Mouse (Mus musculus) heart, embryonic 12.5 days (tissue): ENCODE measurements around the gene Lzts3. TPM values are rescaled to one million over a fixed set of nuclear protein-coding genes. Genes with fewer than 3 reads are reported as not detected.

Experiments
- ATAC-seq: fragments of 200-750 bp; cut with Nextera tagmentation; 2 replicates; pipeline ENCODE4 v1.8.0; 2017; ENCODE audit warnings: moderate TSS enrichment, moderate library complexity; ENCODE audit not compliant: insufficient number of reproducible peaks, low FRiP score
- H3K27ac ChIP-seq: fragments of 300-500 bp; sonication (generic); 2 replicates; pipeline ENCODE4 v1.5.1; 2016; ENCODE audit warnings: mild to moderate bottlenecking, moderate library complexity; ENCODE audit not compliant: poor library complexity, severe bottlenecking
- H3K27me3 ChIP-seq: fragments of 300-500 bp; sonication (generic); replicated peaks from 2 replicates; pipeline ENCODE4 v1.6.1; 2016; ENCODE audit warnings: mild to moderate bottlenecking, moderate library complexity
- H3K36me3 ChIP-seq: fragments of 300-500 bp; sonication (generic); 2 replicates; pipeline ENCODE4 v1.6.1; 2016; ENCODE audit warnings: mild to moderate bottlenecking, moderate library complexity
- H3K4me1 ChIP-seq: fragments of 300-500 bp; sonication (generic); replicated peaks from 2 replicates; pipeline ENCODE4 v1.6.1; 2016; ENCODE audit warnings: mild to moderate bottlenecking
- H3K4me2 ChIP-seq: fragments of 300-500 bp; sonication (generic); 2 replicates; pipeline ENCODE4 v1.6.1; 2016; ENCODE audit warnings: mild to moderate bottlenecking, moderate library complexity
- H3K4me3 ChIP-seq: fragments of 300-500 bp; sonication (generic); 2 replicates; pipeline ENCODE4 v1.5.1; 2016; ENCODE audit warnings: mild to moderate bottlenecking
- H3K9ac ChIP-seq: fragments of 300-500 bp; sonication (generic); 2 replicates; pipeline ENCODE4 v1.6.1; 2016; ENCODE audit warnings: mild to moderate bottlenecking, moderate library complexity
- H3K9me3 ChIP-seq: fragments of 300-500 bp; sonication (generic); replicated peaks from 2 replicates; pipeline ENCODE4 v1.6.1; 2016; ENCODE audit warnings: mild to moderate bottlenecking, moderate library complexity
- WGBS: fragments of 180-500 bp; shearing (Covaris S2); methylation state at CpG from one replicate; pipeline ENCODE4 v1.1.7; 2016; 5-methylcytosine and 5-hydroxymethylcytosine counted together
- polyA plus RNA-seq: library from polyadenylated mRNA; unstranded; fragments of >200 nt; fragmentation: Nextera tagmentation; extraction: Ambion mirVana; gene quantifications from 2 replicates; pipeline ENCODE4 v1.2.1, GENCODE M21; 2016

Lzts3 gene
- 1.8 TPM in 2 replicates for polyA plus RNA-seq

DNA sequence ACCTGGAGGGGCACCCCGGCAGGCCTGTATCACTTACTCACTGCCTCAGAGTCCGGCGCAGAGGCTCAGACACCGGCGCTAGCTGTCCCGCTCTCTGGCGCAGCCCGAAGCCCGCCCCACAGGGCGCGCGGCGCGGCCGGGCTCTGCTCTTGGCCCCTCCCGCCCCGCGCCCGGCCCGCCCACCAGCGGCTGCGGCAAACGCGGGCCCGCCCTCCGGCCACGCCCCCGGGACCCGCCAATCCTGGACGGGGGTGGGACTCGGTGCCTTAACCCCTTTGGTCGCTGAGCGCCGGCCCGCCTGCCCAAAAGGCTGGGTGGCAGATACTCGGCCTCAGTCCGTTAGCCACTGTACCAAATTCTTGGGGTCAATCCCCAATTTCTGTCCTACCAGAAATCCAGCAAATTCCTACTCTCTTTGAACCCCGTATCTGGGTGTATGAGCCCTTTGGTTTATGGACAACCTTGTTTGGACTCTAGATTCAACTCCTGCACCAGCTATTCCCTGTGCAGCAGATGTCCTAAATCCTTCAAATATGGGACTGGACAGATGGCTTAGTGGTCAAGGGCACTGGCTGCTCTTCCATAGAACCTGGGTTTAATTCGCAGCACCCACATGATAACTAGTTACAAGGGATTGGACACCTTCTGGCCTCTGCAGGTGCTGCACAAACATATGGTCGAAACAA, at the start of gene Lzts3:
Lzts3 (minus strand) TSS at position 120 of the 686 bp plus-strand sequence.
- Histone ChIP-seq H3K27me3 (peaks cover 35% of the 10 kb centered on the region), H3K4me2 (peak within 1 kb of the TSS; percentile 98), H3K36me3 (no peaks in the 10 kb centered on the region), H3K4me3 (peak within 1 kb of the TSS; percentile 53), H3K9me3 (no peaks in the 10 kb centered on the region), H3K9ac (peak within 1 kb of the TSS; percentile 65), H3K4me1 (peaks cover 10% of the 10 kb centered on the region; the same call in 1 of the 2 replicates), H3K27ac (no peak within 1 kb of the TSS)
- ATAC-seq, result peak; percentile 99
- 3% methylated on average over 40 of the region's 40 CpGs for WGBS

GRCm38 (mm10) chr2:130689011-130689410, 46.4 kb upstream of the Lzts3 start:
- Histone ChIP-seq H3K27me3 (peaks cover 6% of the 10 kb centered on the region; the same call in 1 of the 2 replicates), H3K9ac (no peak overlapping the region)
- WGBS, result 52% methylated on average over 2 of the region's 2 CpGs

DNA sequence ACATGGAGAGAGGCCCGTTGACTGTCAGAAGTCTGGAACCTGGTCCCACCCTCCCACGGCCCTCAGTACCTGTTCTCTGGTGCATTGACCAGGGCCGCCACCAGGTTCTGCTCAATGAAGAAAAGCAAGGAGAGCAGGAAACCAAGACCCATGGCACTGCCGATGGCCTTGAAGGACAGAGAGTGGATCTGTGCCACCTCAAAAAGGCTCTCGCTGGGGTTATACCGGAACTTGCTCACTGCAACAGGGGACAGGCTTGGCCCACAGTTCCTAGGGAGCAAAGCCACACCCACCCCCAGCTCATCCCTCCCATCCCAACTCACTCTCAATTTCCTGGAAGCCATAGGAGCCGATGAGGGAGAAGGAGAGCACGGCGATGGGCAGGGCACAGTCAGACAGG, 42.8 kb upstream of the Lzts3 start:
- no peak for ATAC-seq
- Histone ChIP-seq H3K36me3 (peaks cover 38% of the 10 kb centered on the region), H3K9me3 (no peaks in the 10 kb centered on the region), H3K4me3 (no peak overlapping the region), H3K4me2 (no peak overlapping the region), H3K4me1 (no peaks in the 10 kb centered on the region), H3K27ac (no peak overlapping the region), H3K9ac (no peak overlapping the region), H3K27me3 (no peaks in the 10 kb centered on the region)
- 84% methylated on average over 9 of the region's 9 CpGs for WGBS

More at GRCm38 (mm10) chr2:130689011-130689410, 46.4 kb upstream of the Lzts3 start:
- Histone ChIP-seq H3K4me3 (no peak overlapping the region), H3K36me3 (peaks cover 9% of the 10 kb centered on the region), H3K4me1 (no peaks in the 10 kb centered on the region), H3K27ac (no peak overlapping the region), H3K9me3 (no peaks in the 10 kb centered on the region), H3K4me2 (no peak overlapping the region)
- no peak for ATAC-seq

GRCm38 (mm10) chr2:130681531-130681930, 38.9 kb upstream of the Lzts3 start:
- Histone ChIP-seq H3K27ac (no peak overlapping the region), H3K4me2 (no peak overlapping the region), H3K9ac (no peak overlapping the region), H3K36me3 (peaks cover 76% of the 10 kb centered on the region), H3K4me1 (no peaks in the 10 kb centered on the region), H3K4me3 (no peak overlapping the region), H3K27me3 (no peaks in the 10 kb centered on the region), H3K9me3 (no peaks in the 10 kb centered on the region)
- 85% methylated on average over 3 of the region's 3 CpGs for WGBS
- no peak for ATAC-seq

- no peak for ATAC-seq
- Histone ChIP-seq H3K27me3 (no peaks in the 10 kb centered on the region), H3K36me3 (peaks cover 87% of the 10 kb centered on the region), H3K9me3 (no peaks in the 10 kb centered on the region), H3K4me1 (no peaks in the 10 kb centered on the region), H3K9ac (no peak overlapping the region), H3K27ac (no peak overlapping the region), H3K4me3 (no peak overlapping the region), H3K4me2 (no peak overlapping the region)
- 90% methylated on average over 6 of the region's 6 CpGs for WGBS
These were observed 37.3 kb upstream of the Lzts3 start for GRCm38 (mm10) chr2:130679899-130680298.

DNA sequence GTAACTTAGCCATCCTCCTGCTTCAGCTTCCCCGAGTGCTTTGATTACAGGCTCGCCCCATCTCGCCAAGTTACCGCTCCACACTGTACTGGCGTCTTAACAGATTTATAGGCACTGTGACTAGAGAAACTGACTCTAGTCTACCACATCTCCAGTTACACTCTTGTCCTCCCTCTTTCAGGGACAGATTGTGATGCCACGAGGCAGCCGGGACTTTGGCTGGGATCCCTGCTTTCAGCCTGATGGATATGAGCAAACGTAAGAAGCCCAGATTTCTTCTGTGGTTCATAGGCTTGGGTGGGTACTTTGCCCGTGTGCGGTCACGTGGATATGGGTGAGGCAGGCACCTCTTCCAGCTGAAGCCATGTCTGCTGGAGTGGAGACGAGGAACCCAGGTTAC, 36.6 kb upstream of the Lzts3 start:
- Histone ChIP-seq H3K4me2 (no peak overlapping the region), H3K4me1 (no peaks in the 10 kb centered on the region), H3K9me3 (no peaks in the 10 kb centered on the region), H3K36me3 (peaks cover 92% of the 10 kb centered on the region), H3K4me3 (no peak overlapping the region), H3K9ac (no peak overlapping the region), H3K27me3 (no peaks in the 10 kb centered on the region), H3K27ac (no peak overlapping the region)
- ATAC-seq, result no peak
- 93% methylated on average over 12 of the region's 12 CpGs for WGBS

- Histone ChIP-seq H3K9ac (no peak overlapping the region), H3K4me3 (no peak overlapping the region), H3K4me2 (no peak overlapping the region), H3K27ac (no peak overlapping the region), H3K4me1 (no peaks in the 10 kb centered on the region), H3K9me3 (no peaks in the 10 kb centered on the region), H3K27me3 (no peaks in the 10 kb centered on the region), H3K36me3 (peaks cover 96% of the 10 kb centered on the region)
- 77% methylated on average over 10 of the region's 10 CpGs for WGBS
- ATAC-seq, result no peak
These were observed 34.6 kb upstream of the Lzts3 start for GRCm38 (mm10) chr2:130677211-130677610.

DNA sequence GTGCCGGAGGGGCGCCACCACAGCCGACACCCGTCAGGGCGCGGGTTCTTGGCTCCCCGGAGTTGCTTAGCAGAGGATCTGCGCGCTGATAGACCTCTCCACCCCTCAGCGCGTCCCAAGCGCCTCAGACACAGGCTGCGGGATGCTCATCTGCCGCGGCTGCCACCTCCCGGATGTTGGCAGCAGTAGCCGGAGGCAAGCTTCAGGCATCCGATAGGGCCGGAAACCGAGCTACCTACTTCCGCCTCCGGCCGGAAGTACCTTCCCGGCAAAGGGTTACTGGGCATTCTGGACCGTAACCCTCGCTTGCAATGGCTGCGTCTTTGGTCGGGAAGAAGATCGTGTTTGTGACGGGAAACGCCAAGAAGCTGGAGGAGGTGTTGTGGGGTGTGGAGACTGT, 25.0 kb upstream of the Lzts3 start, which contains the start of gene Itpa:
Itpa (plus strand) TSS at position 52 of the 400 bp plus-strand sequence.
- H3K4me3 ChIP-seq, result peak within 1 kb of the TSS; percentile 79
- H3K27ac ChIP-seq, result peak within 1 kb of the TSS; percentile 40; the same call in 1 of the 2 replicates
- under 1% methylated on average over 31 of the region's 31 CpGs for whole genome bisulfite sequencing
- H3K27me3 ChIP-seq, result no peaks in the 10 kb centered on the region
- H3K4me2 ChIP-seq, result peak within 1 kb of the TSS; percentile 72
- H3K36me3 ChIP-seq, result peaks cover 14% of the 10 kb centered on the region
- peaks cover 23% of the 10 kb centered on the region for H3K4me1 ChIP-seq
- peak within 1 kb of the TSS; percentile 79 for H3K9ac ChIP-seq
- peak; percentile 74 for ATAC-seq
- H3K9me3 ChIP-seq, result no peaks in the 10 kb centered on the region

- H3K27ac ChIP-seq, result peak within 1 kb of the TSS; percentile 98
- under 1% methylated on average over 40 of the region's 40 CpGs for whole genome bisulfite sequencing
- peak within 1 kb of the TSS; percentile 81 for H3K9ac ChIP-seq
- H3K9me3 ChIP-seq, result no peaks in the 10 kb centered on the region
- peak within 1 kb of the TSS; percentile 60 for H3K4me3 ChIP-seq
- no peaks in the 10 kb centered on the region for H3K27me3 ChIP-seq
- H3K36me3 ChIP-seq, result peaks cover 33% of the 10 kb centered on the region
- peak; percentile 96 for ATAC-seq
- peak within 1 kb of the TSS; percentile 69 for H3K4me2 ChIP-seq
- peaks cover 23% of the 10 kb centered on the region for H3K4me1 ChIP-seq
These were observed 21.6 kb upstream of the Lzts3 start, which contains the start of gene Ddrgk1 for GRCm38 (mm10) chr2:130664102-130664701. Gene Ddrgk1, minus strand, starts transcription at chr2:130664659.

GRCm38 (mm10) chr2:130663342-130663741, 20.7 kb upstream of the Lzts3 start:
- Histone ChIP-seq H3K9ac (peak overlapping the region; percentile 81), H3K36me3 (peaks cover 41% of the 10 kb centered on the region), H3K4me2 (peak overlapping the region; percentile 69), H3K4me1 (peaks cover 21% of the 10 kb centered on the region), H3K4me3 (peak overlapping the region; percentile 60), H3K27ac (no peak overlapping the region), H3K27me3 (no peaks in the 10 kb centered on the region), H3K9me3 (no peaks in the 10 kb centered on the region)
- WGBS, result 86% methylated on average over 11 of the region's 11 CpGs
- no peak for ATAC-seq

GRCm38 (mm10) chr2:130658530-130658929, 15.9 kb upstream of the Lzts3 start:
- H3K9me3 ChIP-seq, result no peaks in the 10 kb centered on the region
- WGBS, result 95% methylated on average over 10 of the region's 10 CpGs
- H3K36me3 ChIP-seq, result peaks cover 88% of the 10 kb centered on the region

More at GRCm38 (mm10) chr2:130658530-130658929, 15.9 kb upstream of the Lzts3 start:
- Histone ChIP-seq H3K4me2 (no peak overlapping the region), H3K4me3 (no peak overlapping the region), H3K27ac (no peak overlapping the region), H3K4me1 (peaks cover 6% of the 10 kb centered on the region), H3K9ac (no peak overlapping the region), H3K27me3 (no peaks in the 10 kb centered on the region)
- no peak for ATAC-seq
